In the genomic region with DNA sequence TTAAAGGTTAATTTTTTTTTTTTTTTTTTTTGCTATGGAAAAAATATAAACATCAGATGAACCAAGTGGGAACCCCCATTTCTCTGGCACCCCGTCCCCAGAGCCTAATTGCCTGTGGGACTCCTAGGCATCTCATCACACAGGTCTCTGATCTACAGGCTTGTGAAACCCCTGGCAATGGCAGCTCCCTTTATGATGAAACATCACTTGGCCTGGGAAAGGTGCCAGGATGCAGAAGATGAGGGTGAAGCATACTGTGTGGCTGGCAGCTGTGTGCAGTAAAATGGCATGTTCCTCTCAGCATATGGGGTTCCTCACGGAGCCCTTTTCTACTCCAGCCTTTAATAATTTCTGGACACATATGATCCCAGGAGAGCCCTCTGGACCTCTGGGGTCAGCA, we compare ENCODE assay signal across 8 mouse cellular contexts. TPM values are rescaled to one million over a fixed set of nuclear protein-coding genes. Genes with fewer than 3 reads are reported as not detected.
DNase-seq lines count a peak whose midpoint lies in the region; ATAC-seq and TF ChIP-seq lines count a peak whose summit lies in the region.

No protein-coding gene starts in this region.

- peaks cover 14 to 41% of the 10 kb centered on the region in 2 experiments for H3K4me1 ChIP-seq in heart, embryonic 14.5 days (ENCODE audit: control insufficient read depth in 2 of 2, insufficient read depth in 2 of 2, low read length in 2 of 2)
- H3K4me1 ChIP-seq in hindbrain, postnatal 0 days (ENCODE audit: insufficient read depth, low read length): peaks cover 29% of the 10 kb centered on the region

- no peaks in the 10 kb centered on the region for H3K36me3 ChIP-seq in heart, embryonic 14.5 days (ENCODE audit: control insufficient read depth, insufficient read depth, low read length)
- no peaks in the 10 kb centered on the region for H3K36me3 ChIP-seq in hindbrain, postnatal 0 days (ENCODE audit: insufficient read depth, low read length)
- H3K36me3 ChIP-seq in myocyte (ENCODE audit: control insufficient read depth, insufficient read depth): peaks cover 4% of the 10 kb centered on the region

- no peak for DNase-seq in heart, adult 11 months
- DNase-seq in 3134 (ENCODE audit: extremely low read depth, insufficient read length, low spot score): peak; percentile 4
- DNase-seq in brain, embryonic 14.5 days (ENCODE audit: low read depth): peak; percentile 89
- DNase-seq in hindbrain, postnatal 0 days (ENCODE audit: low spot score): peak; percentile 80
- DNase-seq in T-cell, adult 2 months (ENCODE audit: low spot score): no peak

- no peak for TF ChIP-seq POLR2A in brain, embryonic 14.5 days (IDR thresholded peaks at IDR 0.05; ENCODE audit: borderline replicate concordance, extremely low read depth, insufficient read depth, insufficient read length, poor library complexity, severe bottlenecking)
- no peak for TF ChIP-seq POLR2A in myocyte (IDR thresholded peaks at IDR 0.05; ENCODE audit: insufficient read length, low read depth)

- no peak overlapping the region for H3K4me2 ChIP-seq in heart, embryonic 14.5 days (ENCODE audit: low read length)
- H3K4me2 ChIP-seq in hindbrain, postnatal 0 days (ENCODE audit: low read depth, low read length): peak overlapping the region; percentile 41; the same call in 1 of the 2 replicates
- peak overlapping the region; percentile 32 for H3K4me2 ChIP-seq in myocyte (ENCODE audit: low read depth)

- no peaks in the 10 kb centered on the region for H3K9me3 ChIP-seq in heart, embryonic 14.5 days (ENCODE audit: control insufficient read depth, low read length)
- H3K9me3 ChIP-seq in hindbrain, postnatal 0 days (ENCODE audit: low read length): no peaks in the 10 kb centered on the region

- ATAC-seq in heart, embryonic 14.5 days (ENCODE audit: insufficient number of reproducible peaks, insufficient read depth, low FRiP score, low read depth): no peak
- ATAC-seq in hindbrain, postnatal 0 days: 0 out of 2 replicates have a peak, but pooled peaks have one; percentile 35
- ATAC-seq in erythroid progenitor cell, adult 5-6 weeks (replicated peaks; ENCODE audit: low FRiP score, poor library complexity, severe bottlenecking): no peak

- no peak overlapping the region for H3K4me3 ChIP-seq in heart, embryonic 14.5 days (ENCODE audit: control insufficient read depth in 1 of 2, insufficient read depth in 1 of 2, low read depth in 1 of 2, low read length in 2 of 2)
- no peak overlapping the region for H3K4me3 ChIP-seq in hindbrain, postnatal 0 days (ENCODE audit: low read length)
- H3K4me3 ChIP-seq in myocyte: no peak overlapping the region

- H3K79me2 ChIP-seq in myocyte (ENCODE audit: control insufficient read depth, insufficient read depth): peaks cover 98% of the 10 kb centered on the region

- no peak for TF ChIP-seq CTCF in brain, embryonic 14.5 days (IDR thresholded peaks at IDR 0.05; ENCODE audit: borderline replicate concordance, extremely low read depth, insufficient read depth, insufficient read length)
- no peak for TF ChIP-seq CTCF in hindbrain, postnatal 0 days (IDR thresholded peaks at IDR 0.05; ENCODE audit: low read depth)

- no peaks in the 10 kb centered on the region for H3K27me3 ChIP-seq in heart, embryonic 14.5 days (ENCODE audit: control insufficient read depth, insufficient read depth, low read length)
- no peaks in the 10 kb centered on the region for H3K27me3 ChIP-seq in hindbrain, postnatal 0 days (ENCODE audit: insufficient read depth, low read length)
- H3K27me3 ChIP-seq in myocyte (ENCODE audit: control insufficient read depth, insufficient read depth, insufficient read length): no peaks in the 10 kb centered on the region

- 35% methylated on average over 2 of the region's 2 CpGs for WGBS in heart, embryonic 14.5 days
- WGBS in hindbrain, postnatal 0 days: 18% methylated on average over 2 of the region's 2 CpGs

- H3K9ac ChIP-seq in heart, embryonic 14.5 days (ENCODE audit: low read length): no peak overlapping the region
- no peak overlapping the region for H3K9ac ChIP-seq in hindbrain, postnatal 0 days (replicated peaks; ENCODE audit: low read length)

- peak overlapping the region; percentile 61 to 69; a peak in 2 of 4 replicates for H3K27ac ChIP-seq in heart, embryonic 14.5 days (replicated peaks in 1 of 2; ENCODE audit: control insufficient read depth in 1 of 2, insufficient read depth in 1 of 2, low read depth in 2 of 2, low read length in 2 of 2)
- H3K27ac ChIP-seq in hindbrain, postnatal 0 days: peak overlapping the region; percentile 49; the same call in 1 of the 2 replicates

- H3ac ChIP-seq in myocyte (ENCODE audit: control insufficient read depth, insufficient read length): no peak overlapping the region

TF ChIP-seq in myocyte, 11 proteins besides CTCF, POLR2A, EP300 and RAD21:
- TF ChIP-seq MYOG (IDR thresholded peaks at IDR 0.05; ENCODE audit: control insufficient read depth in 1 of 3, insufficient read depth in 1 of 3, insufficient read length in 2 of 3, low read depth in 2 of 3): peak in 1 of 3 experiments; percentile 58
- peak in 2 of 3 experiments; percentile 11 to 73 for TF ChIP-seq MYOD1 (IDR thresholded peaks at IDR 0.05; ENCODE audit: control insufficient read depth in 1 of 3, insufficient read length in 2 of 3, low read depth in 2 of 3)
- peak; percentile 94 for TF ChIP-seq CEBPB (IDR thresholded peaks at IDR 0.05; ENCODE audit: insufficient read depth, poor library complexity, severe bottlenecking)
- TF ChIP-seq E2F4 (IDR thresholded peaks at IDR 0.05; ENCODE audit: insufficient read depth): no peak

RNA-seq across cellular contexts. Expression of a gene that starts 40.3 kb away (rescaled TPM):
- 104 and 117 TPM in 2 replicates for polyA plus RNA-seq in heart, embryonic 14.5 days (2014; fragmentation: Nextera tagmentation; extraction: Ambion mirVana)
- polyA plus RNA-seq in brain, embryonic 14.5 days (2012; rRNA removed): 104 and 231 TPM in 2 replicates
- 411 and 489 TPM in 2 replicates for total RNA-seq in hindbrain, postnatal 0 days (2014; rRNA removed)
- polyA plus RNA-seq in hindbrain, postnatal 0 days (2015; fragmentation: Nextera tagmentation; extraction: Ambion mirVana): 388 and 414 TPM in 2 replicates
- polyA plus RNA-seq in myocyte (2012; fragmentation: generic; extraction: Trizol): 327 TPM
- 7.6 and 8.0 TPM in 2 replicates for total RNA-seq in erythroid progenitor cell, adult 5-6 weeks (2015; ENCODE audit: low replicate concordance)
- total RNA-seq in erythroid progenitor cell, adult 5-6 weeks (2017; ENCODE audit: low replicate concordance): 1.9 and 2.4 TPM in 2 replicates

Comparison
In these comparisons a context has a peak if more than half of its experiments do, and no peak if none do; other contexts are left out.
1. DNase-seq: peak in 3134 (single experiment), brain, embryonic 14.5 days (single experiment) and hindbrain, postnatal 0 days (single experiment); none in heart, adult 11 months (single experiment) and T-cell, adult 2 months (single experiment).